In the genomic region with DNA sequence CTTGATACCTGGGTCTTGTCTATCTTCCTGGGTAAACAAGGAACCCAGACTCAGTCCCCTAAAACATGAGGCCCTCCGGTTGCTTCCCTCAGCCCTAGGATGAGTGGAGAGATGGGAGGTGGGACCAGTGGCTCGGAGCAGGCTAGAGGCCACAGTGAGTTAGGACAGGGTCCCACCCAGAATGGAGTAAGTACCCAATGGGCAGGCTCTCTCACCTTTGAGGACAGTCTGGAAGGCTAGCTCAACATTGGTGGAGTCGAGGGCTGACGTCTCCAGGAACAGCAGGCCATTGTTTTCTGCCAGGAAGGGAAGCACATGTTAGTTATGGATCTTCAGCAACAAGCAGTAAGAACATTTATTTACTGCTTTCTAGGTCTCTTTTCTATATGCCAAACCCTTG, we compare ENCODE assay signal across 15 mouse cellular contexts. TPM values are rescaled to one million over a fixed set of nuclear protein-coding genes. Genes with fewer than 3 reads are reported as not detected.
DNase-seq lines count a peak whose midpoint lies in the region; ATAC-seq and TF ChIP-seq lines count a peak whose summit lies in the region.
"Had no signal": no experiment of that assay in that cellular context is flagged by ENCODE, and none has a peak within 500 bp of the region (broad histone marks: within the 10 kb centered on the region; RNA-seq: fewer than 3 reads in every experiment).

No protein-coding gene starts in this region.

- DNase-seq in forebrain, embryonic 11.5 days (ENCODE audit: low spot score): peak; percentile 49
- no peak for DNase-seq in forebrain, postnatal 0 days
- DNase-seq in midbrain, embryonic 11.5 days (ENCODE audit: low spot score, missing footprints): no peak
- no peak for DNase-seq in gastrocnemius, adult 8-10 months (ENCODE audit: low spot score in 2 of 2)
- DNase-seq: B cell, adult 2 months; heart, postnatal 36 days; layer of hippocampus, postnatal 36 days; lung, postnatal 10 days had no signal

- TF ChIP-seq CTCF in forebrain, postnatal 0 days (IDR thresholded peaks at IDR 0.05; ENCODE audit: low read depth): no peak

- ATAC-seq in forebrain, embryonic 11.5 days (replicated peaks; ENCODE audit: low FRiP score): no peak
- ATAC-seq in forebrain, postnatal 0 days: no peak
- no peak for ATAC-seq in midbrain, embryonic 13.5 days
- ATAC-seq in midbrain, embryonic 11.5 days (ENCODE audit: low FRiP score): no peak
- no peak for ATAC-seq in embryonic facial prominence, embryonic 13.5 days (ENCODE audit: insufficient number of reproducible peaks, insufficient read depth, low FRiP score, low TSS enrichment, low read depth)
- no peak for ATAC-seq in limb, embryonic 15.5 days (ENCODE audit: insufficient number of reproducible peaks, low FRiP score, low TSS enrichment, low read depth)
- ATAC-seq: intestine, embryonic 16.5 days had no signal

- H3K9me3 ChIP-seq in forebrain, embryonic 11.5 days (ENCODE audit: control insufficient read depth, low read length): no peaks in the 10 kb centered on the region
- H3K9me3 ChIP-seq in forebrain, postnatal 0 days (ENCODE audit: low read length): no peaks in the 10 kb centered on the region
- H3K9me3 ChIP-seq in midbrain, embryonic 13.5 days: no peaks in the 10 kb centered on the region
- no peaks in the 10 kb centered on the region for H3K9me3 ChIP-seq in midbrain, embryonic 11.5 days (ENCODE audit: control insufficient read depth, low read length)
- no peaks in the 10 kb centered on the region for H3K9me3 ChIP-seq in embryonic facial prominence, embryonic 13.5 days
- no peaks in the 10 kb centered on the region for H3K9me3 ChIP-seq in limb, embryonic 15.5 days
- H3K9me3 ChIP-seq: heart, embryonic 12.5 days; liver, embryonic 15.5 days had no signal

- H3K4me1 ChIP-seq in forebrain, embryonic 11.5 days (replicated peaks; ENCODE audit: control insufficient read depth, insufficient read depth, low read length): peaks cover 22% of the 10 kb centered on the region
- H3K4me1 ChIP-seq in forebrain, postnatal 0 days (ENCODE audit: insufficient read depth): no peaks in the 10 kb centered on the region
- H3K4me1 ChIP-seq in midbrain, embryonic 13.5 days (replicated peaks): peaks cover 56% of the 10 kb centered on the region
- H3K4me1 ChIP-seq in midbrain, embryonic 11.5 days (ENCODE audit: control insufficient read depth, insufficient read depth, low read length): peaks cover 31% of the 10 kb centered on the region
- H3K4me1 ChIP-seq in embryonic facial prominence, embryonic 13.5 days: peaks cover 47% of the 10 kb centered on the region
- H3K4me1 ChIP-seq in limb, embryonic 15.5 days: peaks cover 38% of the 10 kb centered on the region

- peak overlapping the region; percentile 18; the same call in 1 of the 2 replicates for H3K27ac ChIP-seq in forebrain, embryonic 11.5 days (ENCODE audit: low read depth, low read length)
- H3K27ac ChIP-seq in forebrain, postnatal 0 days (ENCODE audit: low read depth, low read length): no peak overlapping the region
- H3K27ac ChIP-seq in midbrain, embryonic 13.5 days: peak overlapping the region; percentile 60; the same call in 1 of the 2 replicates
- no peak overlapping the region for H3K27ac ChIP-seq in midbrain, embryonic 11.5 days (ENCODE audit: low read depth, low read length)
- peak overlapping the region; percentile 66 for H3K27ac ChIP-seq in embryonic facial prominence, embryonic 13.5 days
- H3K27ac ChIP-seq in limb, embryonic 15.5 days: peak overlapping the region; percentile 30; the same call in 1 of the 2 replicates
- H3K27ac ChIP-seq: liver, embryonic 15.5 days had no signal

- no peaks in the 10 kb centered on the region for H3K27me3 ChIP-seq in forebrain, embryonic 11.5 days (ENCODE audit: control insufficient read depth, insufficient read depth, low read length)
- no peaks in the 10 kb centered on the region for H3K27me3 ChIP-seq in forebrain, postnatal 0 days (ENCODE audit: insufficient read depth, low read length)
- no peaks in the 10 kb centered on the region for H3K27me3 ChIP-seq in midbrain, embryonic 13.5 days
- H3K27me3 ChIP-seq in midbrain, embryonic 11.5 days (ENCODE audit: control insufficient read depth, insufficient read depth, low read length): no peaks in the 10 kb centered on the region
- H3K27me3 ChIP-seq in embryonic facial prominence, embryonic 13.5 days: no peaks in the 10 kb centered on the region
- no peaks in the 10 kb centered on the region for H3K27me3 ChIP-seq in limb, embryonic 15.5 days
- H3K27me3 ChIP-seq: heart, embryonic 12.5 days; liver, embryonic 15.5 days had no signal

- H3K4me3 ChIP-seq in forebrain, embryonic 11.5 days (ENCODE audit: low read depth, low read length): no peak overlapping the region
- H3K4me3 ChIP-seq in forebrain, postnatal 0 days (ENCODE audit: low read depth, low read length): no peak overlapping the region
- no peak overlapping the region for H3K4me3 ChIP-seq in midbrain, embryonic 13.5 days (replicated peaks)
- no peak overlapping the region for H3K4me3 ChIP-seq in midbrain, embryonic 11.5 days (ENCODE audit: low read depth, low read length)
- H3K4me3 ChIP-seq in embryonic facial prominence, embryonic 13.5 days: no peak overlapping the region
- no peak overlapping the region for H3K4me3 ChIP-seq in limb, embryonic 15.5 days
- H3K4me3 ChIP-seq: heart, embryonic 12.5 days; liver, embryonic 15.5 days had no signal

- WGBS in forebrain, embryonic 11.5 days: 69% methylated on average over 4 of the region's 4 CpGs
- 61% methylated on average over 4 of the region's 4 CpGs for WGBS in forebrain, postnatal 0 days
- WGBS in midbrain, embryonic 13.5 days: 85% methylated on average over 4 of the region's 4 CpGs
- 74% methylated on average over 4 of the region's 4 CpGs for WGBS in midbrain, embryonic 11.5 days
- 43% methylated on average over 4 of the region's 4 CpGs for WGBS in embryonic facial prominence, embryonic 13.5 days
- WGBS in limb, embryonic 15.5 days: 69% methylated on average over 4 of the region's 4 CpGs

- peaks cover 3% of the 10 kb centered on the region; the same call in 1 of the 2 replicates for H3K36me3 ChIP-seq in forebrain, embryonic 11.5 days (ENCODE audit: control insufficient read depth, insufficient read depth, low read length)
- peaks cover 29% of the 10 kb centered on the region for H3K36me3 ChIP-seq in forebrain, postnatal 0 days (ENCODE audit: insufficient read depth)
- peaks cover 31% of the 10 kb centered on the region for H3K36me3 ChIP-seq in midbrain, embryonic 13.5 days
- H3K36me3 ChIP-seq in midbrain, embryonic 11.5 days (ENCODE audit: control insufficient read depth, insufficient read depth, low read length): peaks cover 7% of the 10 kb centered on the region; the same call in 1 of the 2 replicates
- H3K36me3 ChIP-seq in embryonic facial prominence, embryonic 13.5 days: peaks cover 31% of the 10 kb centered on the region
- peaks cover 33% of the 10 kb centered on the region for H3K36me3 ChIP-seq in limb, embryonic 15.5 days
- H3K36me3 ChIP-seq: liver, embryonic 15.5 days had no signal

- no peak overlapping the region for H3K9ac ChIP-seq in forebrain, embryonic 11.5 days (ENCODE audit: low read length)
- no peak overlapping the region for H3K9ac ChIP-seq in forebrain, postnatal 0 days
- no peak overlapping the region for H3K9ac ChIP-seq in midbrain, embryonic 13.5 days (replicated peaks)
- H3K9ac ChIP-seq in midbrain, embryonic 11.5 days (ENCODE audit: low read length): no peak overlapping the region
- no peak overlapping the region for H3K9ac ChIP-seq in embryonic facial prominence, embryonic 13.5 days
- H3K9ac ChIP-seq in limb, embryonic 15.5 days: no peak overlapping the region
- H3K9ac ChIP-seq: heart, embryonic 12.5 days; liver, embryonic 15.5 days had no signal

- H3K4me2 ChIP-seq in forebrain, embryonic 11.5 days (ENCODE audit: low read depth, low read length, severe bottlenecking): no peak overlapping the region
- H3K4me2 ChIP-seq in forebrain, postnatal 0 days (ENCODE audit: low read depth): no peak overlapping the region
- no peak overlapping the region for H3K4me2 ChIP-seq in midbrain, embryonic 13.5 days (replicated peaks)
- no peak overlapping the region for H3K4me2 ChIP-seq in midbrain, embryonic 11.5 days
- no peak overlapping the region for H3K4me2 ChIP-seq in embryonic facial prominence, embryonic 13.5 days
- H3K4me2 ChIP-seq in limb, embryonic 15.5 days: no peak overlapping the region
- H3K4me2 ChIP-seq: heart, embryonic 12.5 days; liver, embryonic 15.5 days had no signal

RNA-seq across cellular contexts. Expression of gene Rab25, which starts 5.6 kb away (rescaled TPM):
- 0.43 and 1.1 TPM in 2 replicates for polyA plus RNA-seq in forebrain, embryonic 11.5 days (2014; fragmentation: Nextera tagmentation; extraction: Ambion mirVana)
- total RNA-seq in forebrain, postnatal 0 days (2014; rRNA removed): not detected in 2 replicates
- polyA plus RNA-seq in forebrain, postnatal 0 days (2015; fragmentation: Nextera tagmentation; extraction: Ambion mirVana): 0.33 TPM in 1 of 2 replicates, not detected in the other
- polyA plus RNA-seq in midbrain, embryonic 13.5 days (2015; fragmentation: Nextera tagmentation; extraction: Ambion mirVana): not detected in 2 replicates
- polyA plus RNA-seq in midbrain, embryonic 11.5 days (2014; fragmentation: Nextera tagmentation; extraction: Ambion mirVana): 0.25 and 0.86 TPM in 2 replicates
- polyA plus RNA-seq in embryonic facial prominence, embryonic 13.5 days (2015; fragmentation: Nextera tagmentation; extraction: Ambion mirVana): 18.6 and 19.5 TPM in 2 replicates
- polyA plus RNA-seq in limb, embryonic 15.5 days (2015; fragmentation: Nextera tagmentation; extraction: Ambion mirVana): 144 and 148 TPM in 2 replicates
- total RNA-seq in gastrocnemius, adult 8-10 months (2022): not detected
- total RNA-seq: adrenal gland, postnatal 10 days; heart, postnatal 36 days had no signal
- polyA plus RNA-seq: liver, embryonic 15.5 days had no signal

RNA-seq across cellular contexts. Expression of gene Mex3a, which starts 10.3 kb away (rescaled TPM):
- polyA plus RNA-seq in forebrain, embryonic 11.5 days (2014; fragmentation: Nextera tagmentation; extraction: Ambion mirVana): 44.4 and 46.2 TPM in 2 replicates
- total RNA-seq in forebrain, postnatal 0 days (2014; rRNA removed): 64.5 and 71.9 TPM in 2 replicates
- polyA plus RNA-seq in forebrain, postnatal 0 days (2015; fragmentation: Nextera tagmentation; extraction: Ambion mirVana): 16.2 and 20.5 TPM in 2 replicates
- 49.5 and 51.5 TPM in 2 replicates for polyA plus RNA-seq in midbrain, embryonic 13.5 days (2015; fragmentation: Nextera tagmentation; extraction: Ambion mirVana)
- 44.5 and 45.1 TPM in 2 replicates for polyA plus RNA-seq in midbrain, embryonic 11.5 days (2014; fragmentation: Nextera tagmentation; extraction: Ambion mirVana)
- polyA plus RNA-seq in embryonic facial prominence, embryonic 13.5 days (2015; fragmentation: Nextera tagmentation; extraction: Ambion mirVana): 32.2 and 33.4 TPM in 2 replicates
- 17.6 and 21.0 TPM in 2 replicates for polyA plus RNA-seq in limb, embryonic 15.5 days (2015; fragmentation: Nextera tagmentation; extraction: Ambion mirVana)
- total RNA-seq in gastrocnemius, adult 8-10 months (2022): under 1 TPM; 0.07 to 0.31 (median 0.15) TPM

RNA-seq across cellular contexts. Expression of gene Lamtor2, which starts 10.4 kb away (rescaled TPM):
- polyA plus RNA-seq in forebrain, embryonic 11.5 days (2014; fragmentation: Nextera tagmentation; extraction: Ambion mirVana): 89.3 and 96.0 TPM in 2 replicates
- total RNA-seq in forebrain, postnatal 0 days (2014; rRNA removed): 52.2 and 55.5 TPM in 2 replicates
- polyA plus RNA-seq in forebrain, postnatal 0 days (2015; fragmentation: Nextera tagmentation; extraction: Ambion mirVana): 186 and 202 TPM in 2 replicates
- 181 and 182 TPM in 2 replicates for polyA plus RNA-seq in midbrain, embryonic 13.5 days (2015; fragmentation: Nextera tagmentation; extraction: Ambion mirVana)
- polyA plus RNA-seq in midbrain, embryonic 11.5 days (2014; fragmentation: Nextera tagmentation; extraction: Ambion mirVana): 87.2 and 103 TPM in 2 replicates
- 164 and 169 TPM in 2 replicates for polyA plus RNA-seq in embryonic facial prominence, embryonic 13.5 days (2015; fragmentation: Nextera tagmentation; extraction: Ambion mirVana)
- 194 and 207 TPM in 2 replicates for polyA plus RNA-seq in limb, embryonic 15.5 days (2015; fragmentation: Nextera tagmentation; extraction: Ambion mirVana)
- 10 to 100 TPM; 83.0 to 95.4 (median 86.1) TPM for total RNA-seq in gastrocnemius, adult 8-10 months (2022)

RNA-seq across cellular contexts. Expression of gene Ubqln4, which starts 11.1 kb away (rescaled TPM):
- 89.2 and 95.0 TPM in 2 replicates for polyA plus RNA-seq in forebrain, embryonic 11.5 days (2014; fragmentation: Nextera tagmentation; extraction: Ambion mirVana)
- 102 and 116 TPM in 2 replicates for total RNA-seq in forebrain, postnatal 0 days (2014; rRNA removed)
- 29.3 and 30.8 TPM in 2 replicates for polyA plus RNA-seq in forebrain, postnatal 0 days (2015; fragmentation: Nextera tagmentation; extraction: Ambion mirVana)
- polyA plus RNA-seq in midbrain, embryonic 13.5 days (2015; fragmentation: Nextera tagmentation; extraction: Ambion mirVana): 39.1 and 46.7 TPM in 2 replicates
- polyA plus RNA-seq in midbrain, embryonic 11.5 days (2014; fragmentation: Nextera tagmentation; extraction: Ambion mirVana): 72.4 and 73.0 TPM in 2 replicates
- 43.0 and 44.6 TPM in 2 replicates for polyA plus RNA-seq in embryonic facial prominence, embryonic 13.5 days (2015; fragmentation: Nextera tagmentation; extraction: Ambion mirVana)
- 39.6 and 44.1 TPM in 2 replicates for polyA plus RNA-seq in limb, embryonic 15.5 days (2015; fragmentation: Nextera tagmentation; extraction: Ambion mirVana)
- total RNA-seq in gastrocnemius, adult 8-10 months (2022): 100 to 1,000 TPM in 1 of 4 experiments, 10 to 100 TPM in 3; 91.9 to 112 (median 94.6) TPM

RNA-seq across cellular contexts. Expression of gene Lmna, which starts 32.7 kb away (rescaled TPM):
- 19.4 and 20.4 TPM in 2 replicates for polyA plus RNA-seq in forebrain, embryonic 11.5 days (2014; fragmentation: Nextera tagmentation; extraction: Ambion mirVana)
- total RNA-seq in forebrain, postnatal 0 days (2014; rRNA removed): 49.4 and 71.3 TPM in 2 replicates
- 51.4 and 52.9 TPM in 2 replicates for polyA plus RNA-seq in forebrain, postnatal 0 days (2015; fragmentation: Nextera tagmentation; extraction: Ambion mirVana)
- polyA plus RNA-seq in midbrain, embryonic 13.5 days (2015; fragmentation: Nextera tagmentation; extraction: Ambion mirVana): 21.4 and 23.4 TPM in 2 replicates
- 17.9 and 21.2 TPM in 2 replicates for polyA plus RNA-seq in midbrain, embryonic 11.5 days (2014; fragmentation: Nextera tagmentation; extraction: Ambion mirVana)
- 311 and 321 TPM in 2 replicates for polyA plus RNA-seq in embryonic facial prominence, embryonic 13.5 days (2015; fragmentation: Nextera tagmentation; extraction: Ambion mirVana)
- 635 and 751 TPM in 2 replicates for polyA plus RNA-seq in limb, embryonic 15.5 days (2015; fragmentation: Nextera tagmentation; extraction: Ambion mirVana)
- 10 to 100 TPM; 59.0 to 76.0 (median 67.8) TPM for total RNA-seq in gastrocnemius, adult 8-10 months (2022)

Comparison
In these comparisons a context has a peak if more than half of its experiments do, and no peak if none do; other contexts are left out.
1. H3K27ac ChIP-seq: peak in forebrain, embryonic 11.5 days (single experiment), midbrain, embryonic 13.5 days (single experiment), embryonic facial prominence, embryonic 13.5 days (single experiment) and limb, embryonic 15.5 days (single experiment); none in forebrain, postnatal 0 days (single experiment) and midbrain, embryonic 11.5 days (single experiment).